Mouse (Mus musculus): ENCODE measurements around the gene Etl4. TPM values are rescaled to one million over a fixed set of nuclear protein-coding genes. Genes with fewer than 3 reads are reported as not detected.

Gene Etl4
- total and polyA plus RNA-seq, 3 experiments = 29.8 to 40.3 (median 36.0) TPM

- Histone ChIP-seq H3K27ac (no peak overlapping the region), H3K9ac (ENCODE audit: low read depth, low read length) (no peak overlapping the region), H3K36me3 (ENCODE audit: control insufficient read depth, insufficient read depth, low read length) (no peaks in the 10 kb centered on the region), H3K27me3 (ENCODE audit: control insufficient read depth, insufficient read depth, low read length) (no peaks in the 10 kb centered on the region), H3K79me2 (replicated peaks; ENCODE audit: control insufficient read depth, insufficient read depth, low read length) (no peaks in the 10 kb centered on the region), H3K4me1 (ENCODE audit: control insufficient read depth, insufficient read depth, low read length) (no peaks in the 10 kb centered on the region), H3K4me3 (no peak overlapping the region)
- TF ChIP-seq POLR2A (IDR thresholded peaks at IDR 0.05; ENCODE audit: insufficient read depth, low read depth, low read length) (no peak), CTCF (IDR thresholded peaks at IDR 0.05) (no peak), EP300 (IDR thresholded peaks at IDR 0.05; ENCODE audit: insufficient read depth, low read depth, low read length) (no peak)
- no peak for DNase-seq
- intact Hi-C loops (cut with DNase I) = no loop called here
- WGBS = 61% methylated on average over 8 of the region's 8 CpGs
Measured at GRCm38 (mm10) chr2:20293336-20293735, 383.8 kb downstream of the Etl4 start.

DNA sequence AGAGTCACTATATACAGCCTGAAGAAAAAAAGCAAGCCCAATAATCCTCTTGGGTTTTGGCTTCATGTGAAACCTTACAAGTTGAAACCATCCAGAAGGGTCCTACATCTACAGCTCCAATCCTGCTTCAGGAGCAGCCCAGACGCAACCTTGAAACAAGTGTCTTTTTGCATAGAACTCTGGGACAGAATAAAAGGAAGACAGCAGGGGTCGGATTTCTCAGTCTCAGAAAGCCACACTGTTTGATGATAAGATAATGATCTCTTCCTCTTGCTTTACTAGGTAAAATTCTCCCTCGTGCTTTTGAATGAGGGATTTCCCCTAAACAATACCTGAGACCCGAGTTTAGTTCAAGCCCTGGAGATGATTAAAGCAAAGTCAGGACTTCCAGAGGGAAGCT, 385.0 kb downstream of the Etl4 start:
- intact Hi-C loops (cut with DNase I) = no loop called here
- no peak overlapping the region for H3K4me3 ChIP-seq
- 31% methylated on average over 4 of the region's 4 CpGs for WGBS

DNA sequence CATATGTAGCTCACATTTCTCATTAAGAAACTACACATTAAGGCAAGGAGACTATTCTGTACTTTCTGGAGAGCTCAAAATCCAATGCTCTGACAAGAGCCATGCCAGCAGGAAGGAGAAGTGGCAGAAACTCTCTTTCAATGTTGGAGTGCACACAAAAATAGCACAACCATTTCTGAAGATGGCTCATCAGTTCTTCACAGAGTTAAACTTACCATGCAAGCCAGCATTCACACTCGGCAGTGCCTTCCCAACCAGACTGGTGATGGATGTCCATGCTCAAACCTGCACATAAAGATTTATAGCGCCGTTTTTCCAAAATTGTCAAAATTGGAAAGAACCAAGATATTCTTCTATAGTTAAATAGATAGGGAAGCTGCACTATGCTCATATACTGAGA, 392.9 kb downstream of the Etl4 start:
- H3K9ac ChIP-seq (ENCODE audit: low read depth, low read length) = no peak overlapping the region
- WGBS = 91% methylated on average over 3 of the region's 3 CpGs
- H3K4me1 ChIP-seq (ENCODE audit: control insufficient read depth, insufficient read depth, low read length) = no peaks in the 10 kb centered on the region
- no peaks in the 10 kb centered on the region for H3K36me3 ChIP-seq (ENCODE audit: control insufficient read depth, insufficient read depth, low read length)
- TF ChIP-seq POLR2A (IDR thresholded peaks at IDR 0.05; ENCODE audit: insufficient read depth, low read depth, low read length) (no peak), CTCF (IDR thresholded peaks at IDR 0.05) (no peak), EP300 (IDR thresholded peaks at IDR 0.05; ENCODE audit: insufficient read depth, low read depth, low read length) (no peak)
- no peak for DNase-seq
- H3K4me3 ChIP-seq = no peak overlapping the region
- no peak overlapping the region for H3K27ac ChIP-seq
- no peaks in the 10 kb centered on the region for H3K79me2 ChIP-seq (replicated peaks; ENCODE audit: control insufficient read depth, insufficient read depth, low read length)
- intact Hi-C loops (cut with DNase I) = no loop called here
- H3K27me3 ChIP-seq (ENCODE audit: control insufficient read depth, insufficient read depth, low read length) = no peaks in the 10 kb centered on the region

More for the DNA sequence above, 385.0 kb downstream of the Etl4 start:
- no peak overlapping the region for H3K27ac ChIP-seq
- no peaks in the 10 kb centered on the region for H3K4me1 ChIP-seq (ENCODE audit: control insufficient read depth, insufficient read depth, low read length)
- no peaks in the 10 kb centered on the region for H3K27me3 ChIP-seq (ENCODE audit: control insufficient read depth, insufficient read depth, low read length)
- no peaks in the 10 kb centered on the region for H3K36me3 ChIP-seq (ENCODE audit: control insufficient read depth, insufficient read depth, low read length)
- no peaks in the 10 kb centered on the region for H3K79me2 ChIP-seq (replicated peaks; ENCODE audit: control insufficient read depth, insufficient read depth, low read length)
- no peak for TF ChIP-seq CTCF (IDR thresholded peaks at IDR 0.05)
- no peak overlapping the region for H3K9ac ChIP-seq (ENCODE audit: low read depth, low read length)
- no peak for DNase-seq

DNA sequence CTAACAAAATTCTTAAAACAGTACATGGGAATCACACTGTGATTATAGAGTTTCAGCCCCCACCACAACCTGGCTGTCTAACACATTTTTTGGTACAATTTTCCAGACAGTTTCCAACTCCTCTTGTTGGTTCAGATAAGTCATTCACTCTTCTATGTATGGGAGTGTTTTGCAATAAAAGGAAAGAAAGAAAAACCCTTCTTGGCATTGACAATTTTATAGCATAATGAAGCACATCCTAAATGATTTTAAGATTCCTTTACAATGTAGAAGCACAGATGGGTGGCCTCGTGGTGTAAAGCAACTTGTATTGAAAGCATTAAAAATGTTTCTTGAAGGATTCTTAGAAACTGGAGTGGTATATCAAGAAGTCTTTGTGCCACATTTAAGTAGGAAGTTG, 415.4 kb downstream of the Etl4 start:
- H3K27me3 ChIP-seq (ENCODE audit: control insufficient read depth, insufficient read depth, low read length) = no peaks in the 10 kb centered on the region
- H3K36me3 ChIP-seq (ENCODE audit: control insufficient read depth, insufficient read depth, low read length) = no peaks in the 10 kb centered on the region
- 69% methylated on average over 1 of the region's 1 CpGs for WGBS
- TF ChIP-seq EP300 (IDR thresholded peaks at IDR 0.05; ENCODE audit: insufficient read depth, low read depth, low read length) (no peak), CTCF (IDR thresholded peaks at IDR 0.05) (no peak), POLR2A (IDR thresholded peaks at IDR 0.05; ENCODE audit: insufficient read depth, low read depth, low read length) (no peak)
- no peaks in the 10 kb centered on the region for H3K79me2 ChIP-seq (replicated peaks; ENCODE audit: control insufficient read depth, insufficient read depth, low read length)
- intact Hi-C loops (cut with DNase I) = no loop called here
- H3K27ac ChIP-seq = no peak overlapping the region
- H3K9ac ChIP-seq (ENCODE audit: low read depth, low read length) = no peak overlapping the region
- H3K4me1 ChIP-seq (ENCODE audit: control insufficient read depth, insufficient read depth, low read length) = no peaks in the 10 kb centered on the region
- no peak for DNase-seq
- no peak overlapping the region for H3K4me3 ChIP-seq

DNA sequence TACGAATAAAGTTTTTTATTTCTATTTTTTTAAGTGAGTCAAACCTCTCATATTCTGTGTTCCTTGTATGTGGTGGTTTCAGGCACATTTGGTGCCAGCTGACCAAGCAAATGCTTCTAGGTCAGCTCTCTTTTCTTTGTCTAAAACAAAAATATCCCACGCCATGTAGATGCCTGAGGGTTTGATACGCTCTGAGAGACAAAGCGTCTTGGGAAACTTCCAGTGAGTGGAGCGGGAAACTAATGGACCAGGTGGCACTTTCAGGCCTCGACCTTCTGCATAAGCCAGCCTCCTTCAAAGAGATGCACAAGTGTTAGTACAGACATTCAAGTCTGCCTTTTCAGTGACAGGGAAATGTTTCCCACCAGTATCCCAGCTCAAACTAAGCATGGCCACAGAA, 426.6 kb downstream of the Etl4 start:
- intact Hi-C loops (cut with DNase I) = no loop called here
- no peaks in the 10 kb centered on the region for H3K36me3 ChIP-seq (ENCODE audit: control insufficient read depth, insufficient read depth, low read length)
- 90% methylated on average over 6 of the region's 6 CpGs for WGBS
- H3K9ac ChIP-seq (ENCODE audit: low read depth, low read length) = no peak overlapping the region
- no peaks in the 10 kb centered on the region for H3K4me1 ChIP-seq (ENCODE audit: control insufficient read depth, insufficient read depth, low read length)
- H3K27ac ChIP-seq = no peak overlapping the region
- H3K27me3 ChIP-seq (ENCODE audit: control insufficient read depth, insufficient read depth, low read length) = no peaks in the 10 kb centered on the region
- TF ChIP-seq CTCF (IDR thresholded peaks at IDR 0.05) = no peak
- no peak for TF ChIP-seq POLR2A (IDR thresholded peaks at IDR 0.05; ENCODE audit: insufficient read depth, low read depth, low read length)
- no peak for TF ChIP-seq EP300 (IDR thresholded peaks at IDR 0.05; ENCODE audit: insufficient read depth, low read depth, low read length)
- no peak overlapping the region for H3K4me3 ChIP-seq
- H3K79me2 ChIP-seq (replicated peaks; ENCODE audit: control insufficient read depth, insufficient read depth, low read length) = no peaks in the 10 kb centered on the region
- DNase-seq = no peak

DNA sequence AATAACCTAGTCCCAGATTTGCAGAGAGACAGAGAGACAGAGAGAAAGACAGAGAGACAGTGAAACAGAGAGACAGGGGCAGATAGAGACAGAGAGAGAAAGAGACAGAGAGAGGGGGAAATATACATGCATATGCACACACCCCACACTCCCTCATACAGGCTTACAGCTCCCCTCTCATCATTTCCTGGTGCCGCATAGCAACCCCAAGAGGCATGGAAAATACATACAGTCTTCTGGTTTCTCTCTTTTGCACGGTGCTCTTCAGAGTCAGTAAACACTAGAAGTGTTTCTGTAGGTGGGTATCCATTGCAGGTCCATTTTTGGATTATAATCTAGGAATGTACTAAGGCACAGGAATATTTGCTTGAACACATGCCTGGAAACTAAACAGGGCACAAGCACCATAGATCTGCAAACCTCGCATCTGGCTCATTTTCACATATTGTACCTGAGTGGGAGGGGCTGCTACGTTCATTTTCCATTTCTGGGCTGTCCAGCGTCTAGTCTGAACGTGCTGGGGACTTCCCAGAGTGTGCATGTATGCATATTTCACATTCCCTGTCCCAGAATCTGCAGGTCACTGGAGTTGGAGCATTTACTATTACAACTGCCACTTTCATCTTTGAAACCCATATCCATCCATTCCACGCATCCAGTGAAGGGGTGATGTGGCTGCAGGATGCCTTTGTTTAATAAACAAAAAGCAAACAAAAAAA, 429.6 kb downstream of the Etl4 start:
- DNase-seq = no peak
- intact Hi-C loops (cut with DNase I) = no loop called here
- Histone ChIP-seq H3K9ac (ENCODE audit: low read depth, low read length) (no peak overlapping the region), H3K27me3 (ENCODE audit: control insufficient read depth, insufficient read depth, low read length) (no peaks in the 10 kb centered on the region), H3K27ac (no peak overlapping the region), H3K4me3 (peak overlapping the region; percentile 18), H3K79me2 (replicated peaks; ENCODE audit: control insufficient read depth, insufficient read depth, low read length) (no peaks in the 10 kb centered on the region), H3K36me3 (ENCODE audit: control insufficient read depth, insufficient read depth, low read length) (no peaks in the 10 kb centered on the region), H3K4me1 (ENCODE audit: control insufficient read depth, insufficient read depth, low read length) (no peaks in the 10 kb centered on the region)
- 42% methylated on average over 7 of the region's 7 CpGs for WGBS
- TF ChIP-seq EP300 (IDR thresholded peaks at IDR 0.05; ENCODE audit: insufficient read depth, low read depth, low read length) = no peak
- no peak for TF ChIP-seq CTCF (IDR thresholded peaks at IDR 0.05)
- no peak for TF ChIP-seq POLR2A (IDR thresholded peaks at IDR 0.05; ENCODE audit: insufficient read depth, low read depth, low read length)

Measured in heart, adult 2 months (tissue).